Mouse (Mus musculus) lung, postnatal 0 days (tissue): ENCODE results near the gene Baz2b.

Source experiments
- CTCF ChIP-seq: IDR thresholded peaks from 2 replicates; pipeline ENCODE4 v1.5.1; 2016; ENCODE audit warnings: antibody characterized with exemption, mild to moderate bottlenecking
- EP300 ChIP-seq: IDR thresholded peaks from 2 replicates; pipeline ENCODE4 v1.6.1; 2016; ENCODE audit warnings: antibody characterized with exemption, mild to moderate bottlenecking, control low read depth

- TF ChIP-seq CTCF (no peak), EP300 (no peak)
Measured at GRCm38 (mm10) chr2:60084823-60085222, 124.8 kb downstream of the Baz2b start.
